Mouse (Mus musculus): ENCODE measurements around the gene Ptpn14. TPM values are rescaled to one million over a fixed set of nuclear protein-coding genes. Genes with fewer than 3 reads are reported as not detected.

The Ptpn14 gene
- total and polyA plus RNA-seq, 2 experiments from 2014 or later = 4.2 to 23.5 TPM

DNA sequence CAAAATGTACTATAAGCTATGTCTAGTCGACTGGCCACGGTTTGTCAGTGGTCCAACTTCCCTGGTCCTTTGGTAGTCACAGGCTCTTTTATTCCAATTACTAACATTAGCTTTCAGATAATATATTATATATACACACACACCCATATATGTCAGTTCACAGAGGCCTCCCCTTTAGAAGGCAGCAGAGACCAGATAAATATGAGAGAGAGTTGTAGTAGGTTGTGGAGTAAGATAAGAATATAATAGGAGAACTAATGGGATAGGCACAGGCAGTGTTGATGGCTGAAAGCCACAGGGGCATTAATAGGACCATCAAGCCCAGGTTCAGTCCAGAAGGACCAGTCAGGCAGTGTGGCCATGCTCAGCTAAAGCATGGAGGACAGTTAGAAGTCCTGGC is 80.4 kb downstream of the Ptpn14 start:
- DNase-seq (ENCODE audit: low spot score) = no peak
- Histone ChIP-seq H3K4me2 (ENCODE audit: low read depth, low read length) (no peak overlapping the region), H3K36me3 (replicated peaks; ENCODE audit: control insufficient read depth, insufficient read depth, low read length) (no peaks in the 10 kb centered on the region), H3K9ac (replicated peaks; ENCODE audit: low read depth, low read length) (no peak overlapping the region), H3K27ac (ENCODE audit: low read depth) (no peak overlapping the region), H3K27me3 (ENCODE audit: control insufficient read depth, insufficient read depth, low read length) (no peaks in the 10 kb centered on the region), H3K4me3 (ENCODE audit: low read depth, low read length) (no peak overlapping the region), H3K9me3 (replicated peaks; ENCODE audit: control insufficient read depth, low read length) (no peaks in the 10 kb centered on the region), H3K4me1 (ENCODE audit: control insufficient read depth, insufficient read depth) (peaks cover 14% of the 10 kb centered on the region)
- ATAC-seq (ENCODE audit: insufficient read depth, low read depth) = no peak
- TF ChIP-seq EP300 (IDR thresholded peaks at IDR 0.05; ENCODE audit: low read depth) = no peak
- no peak for TF ChIP-seq CTCF (IDR thresholded peaks at IDR 0.05; ENCODE audit: low read depth)
- 69% methylated on average over 2 of the region's 2 CpGs for WGBS

DNA sequence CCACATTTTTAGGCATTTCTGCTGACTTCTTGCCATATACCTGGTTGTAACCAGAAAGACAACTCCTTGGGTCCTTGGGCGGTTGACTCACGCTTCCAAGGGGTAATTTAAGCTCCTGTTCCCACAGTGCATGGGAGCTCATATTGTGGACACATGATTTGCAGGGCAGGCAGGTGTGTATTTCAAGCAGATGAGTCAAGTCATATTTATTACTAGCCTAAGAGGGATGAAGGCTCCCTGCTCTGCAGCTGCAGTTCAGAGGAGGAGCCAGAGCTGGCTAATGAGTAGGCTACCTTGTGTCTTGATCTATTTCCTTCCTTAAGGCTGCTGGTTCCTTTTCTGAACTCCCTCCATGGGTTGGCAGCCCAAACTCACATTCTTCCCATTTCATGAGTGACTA is 83.7 kb downstream of the Ptpn14 start:
- ATAC-seq (ENCODE audit: insufficient read depth, low read depth) = no peak
- DNase-seq (ENCODE audit: low spot score) = no peak
- no peak for TF ChIP-seq CTCF (IDR thresholded peaks at IDR 0.05; ENCODE audit: low read depth)
- no peak for TF ChIP-seq EP300 (IDR thresholded peaks at IDR 0.05; ENCODE audit: low read depth)
- no peak overlapping the region for H3K4me3 ChIP-seq (ENCODE audit: low read depth, low read length)
- no peaks in the 10 kb centered on the region for H3K9me3 ChIP-seq (replicated peaks; ENCODE audit: control insufficient read depth, low read length)
- WGBS = 91% methylated on average over 2 of the region's 2 CpGs
- H3K36me3 ChIP-seq (replicated peaks; ENCODE audit: control insufficient read depth, insufficient read depth, low read length) = no peaks in the 10 kb centered on the region
- peaks cover 20% of the 10 kb centered on the region for H3K4me1 ChIP-seq (ENCODE audit: control insufficient read depth, insufficient read depth)
- H3K4me2 ChIP-seq (ENCODE audit: low read depth, low read length) = no peak overlapping the region
- H3K27me3 ChIP-seq (ENCODE audit: control insufficient read depth, insufficient read depth, low read length) = no peaks in the 10 kb centered on the region
- no peak overlapping the region for H3K27ac ChIP-seq (ENCODE audit: low read depth)
- H3K9ac ChIP-seq (replicated peaks; ENCODE audit: low read depth, low read length) = no peak overlapping the region

DNA sequence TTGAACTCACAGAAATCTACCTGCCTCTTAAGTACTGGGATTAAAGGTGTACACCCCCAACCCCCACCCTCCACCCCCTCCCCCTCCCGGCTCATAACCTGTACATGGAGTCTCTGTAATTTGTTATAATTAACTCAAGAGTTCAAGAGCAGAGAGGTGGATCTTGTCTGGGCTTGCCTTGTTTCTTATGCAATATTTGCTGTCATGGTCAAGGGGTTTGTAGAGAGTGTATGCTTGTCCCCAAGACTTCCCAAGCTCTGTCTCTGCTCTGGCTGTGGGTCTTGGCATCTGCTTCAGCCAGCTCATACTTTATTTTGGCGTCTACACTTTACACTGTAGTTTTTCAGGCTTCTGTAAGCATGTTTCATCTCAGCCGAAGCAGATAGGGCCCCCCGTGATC is 86.3 kb downstream of the Ptpn14 start:
- no peaks in the 10 kb centered on the region for H3K36me3 ChIP-seq (replicated peaks; ENCODE audit: control insufficient read depth, insufficient read depth, low read length)
- DNase-seq (ENCODE audit: low spot score) (no peak), ATAC-seq (ENCODE audit: insufficient read depth, low read depth) (no peak)
- no peak overlapping the region for H3K4me2 ChIP-seq (ENCODE audit: low read depth, low read length)
- TF ChIP-seq CTCF (IDR thresholded peaks at IDR 0.05; ENCODE audit: low read depth) (no peak), EP300 (IDR thresholded peaks at IDR 0.05; ENCODE audit: low read depth) (no peak)
- peaks cover 28% of the 10 kb centered on the region for H3K4me1 ChIP-seq (ENCODE audit: control insufficient read depth, insufficient read depth)
- no peaks in the 10 kb centered on the region for H3K9me3 ChIP-seq (replicated peaks; ENCODE audit: control insufficient read depth, low read length)
- no peak overlapping the region for H3K9ac ChIP-seq (replicated peaks; ENCODE audit: low read depth, low read length)
- no peaks in the 10 kb centered on the region for H3K27me3 ChIP-seq (ENCODE audit: control insufficient read depth, insufficient read depth, low read length)
- H3K4me3 ChIP-seq (ENCODE audit: low read depth, low read length) = no peak overlapping the region
- WGBS = 80% methylated on average over 4 of the region's 4 CpGs
- H3K27ac ChIP-seq (ENCODE audit: low read depth) = no peak overlapping the region

DNA sequence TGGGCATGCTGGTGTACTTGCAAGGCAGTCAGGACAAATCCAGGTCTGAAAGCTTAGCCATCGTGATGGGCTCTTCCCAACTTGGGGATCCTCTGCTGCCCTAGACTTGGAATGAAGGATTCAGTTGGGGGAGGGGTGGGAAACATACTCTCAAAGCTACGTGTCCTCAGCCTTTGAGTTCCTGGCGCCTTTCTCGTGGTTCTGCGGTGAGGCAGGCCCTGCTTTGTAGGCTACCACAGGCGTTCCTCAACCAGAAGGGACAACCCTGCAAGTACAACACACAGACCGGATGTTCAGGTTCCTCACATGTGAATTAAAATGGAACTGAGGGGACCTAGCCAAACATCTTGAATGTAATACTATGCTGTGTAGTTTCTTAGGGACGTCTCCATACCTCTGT is 89.0 kb downstream of the Ptpn14 start:
- DNase-seq (ENCODE audit: low spot score) (no peak), ATAC-seq (ENCODE audit: insufficient read depth, low read depth) (no peak)
- no peak for TF ChIP-seq EP300 (IDR thresholded peaks at IDR 0.05; ENCODE audit: low read depth)
- no peak for TF ChIP-seq CTCF (IDR thresholded peaks at IDR 0.05; ENCODE audit: low read depth)
- H3K4me2 ChIP-seq (ENCODE audit: low read depth, low read length) = no peak overlapping the region
- H3K27me3 ChIP-seq (ENCODE audit: control insufficient read depth, insufficient read depth, low read length) = no peaks in the 10 kb centered on the region
- WGBS = 68% methylated on average over 8 of the region's 8 CpGs
- no peaks in the 10 kb centered on the region for H3K9me3 ChIP-seq (replicated peaks; ENCODE audit: control insufficient read depth, low read length)
- no peaks in the 10 kb centered on the region for H3K36me3 ChIP-seq (replicated peaks; ENCODE audit: control insufficient read depth, insufficient read depth, low read length)
- no peak overlapping the region for H3K9ac ChIP-seq (replicated peaks; ENCODE audit: low read depth, low read length)
- peaks cover 35% of the 10 kb centered on the region for H3K4me1 ChIP-seq (ENCODE audit: control insufficient read depth, insufficient read depth)
- H3K4me3 ChIP-seq (ENCODE audit: low read depth, low read length) = no peak overlapping the region
- H3K27ac ChIP-seq (ENCODE audit: low read depth) = peak overlapping the region; percentile 75

DNA sequence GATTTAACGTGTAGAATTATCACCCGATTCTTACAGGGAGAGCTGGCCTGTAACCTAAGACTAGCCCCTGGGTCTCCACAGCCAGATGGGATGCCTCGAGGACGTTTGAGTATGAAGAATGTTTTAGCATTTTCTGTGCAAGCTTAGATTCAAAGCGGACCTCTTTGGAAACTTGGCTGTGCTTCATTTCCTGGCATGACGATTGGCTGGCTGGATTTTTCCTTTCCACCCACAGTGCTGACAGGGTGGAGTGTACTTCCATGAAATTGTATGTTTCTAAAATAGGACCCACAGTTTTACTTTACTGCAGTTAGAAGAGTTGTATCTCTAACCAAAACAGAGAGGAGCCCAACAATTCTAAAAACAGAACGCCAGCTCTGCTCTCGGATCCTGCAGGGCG is 89.7 kb downstream of the Ptpn14 start:
- peak; percentile 71 for ATAC-seq (ENCODE audit: insufficient read depth, low read depth)
- H3K4me1 ChIP-seq (ENCODE audit: control insufficient read depth, insufficient read depth) = peaks cover 35% of the 10 kb centered on the region
- WGBS = 38% methylated on average over 9 of the region's 9 CpGs

DNA sequence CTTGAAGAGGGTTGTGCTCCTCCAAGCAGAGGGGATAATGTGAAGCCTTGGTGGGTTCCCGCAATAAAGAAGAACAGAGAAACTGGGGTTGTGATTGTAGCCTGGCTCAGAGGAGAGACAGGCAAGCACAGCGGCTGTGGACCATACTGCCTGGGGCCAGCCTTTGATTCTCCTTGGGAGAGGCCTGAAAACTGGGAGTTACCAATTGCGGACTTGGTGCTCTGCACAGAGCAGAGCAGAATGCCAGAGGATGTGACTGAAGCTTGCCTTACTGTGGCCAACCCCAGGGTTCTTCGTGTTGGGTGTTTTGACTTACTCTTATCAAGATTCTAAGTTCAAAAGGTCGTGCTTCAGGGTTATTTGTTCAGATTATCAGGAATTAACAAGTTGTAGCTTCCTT is 92.0 kb downstream of the Ptpn14 start:
- H3K4me1 ChIP-seq (ENCODE audit: control insufficient read depth, insufficient read depth) = peaks cover 40% of the 10 kb centered on the region
- DNase-seq (ENCODE audit: low spot score) = no peak

More for the DNA sequence above, 89.7 kb downstream of the Ptpn14 start:
- Histone ChIP-seq H3K9me3 (replicated peaks; ENCODE audit: control insufficient read depth, low read length) (no peaks in the 10 kb centered on the region), H3K27ac (ENCODE audit: low read depth) (peak overlapping the region; percentile 75), H3K36me3 (replicated peaks; ENCODE audit: control insufficient read depth, insufficient read depth, low read length) (no peaks in the 10 kb centered on the region), H3K4me3 (ENCODE audit: low read depth, low read length) (no peak overlapping the region), H3K4me2 (ENCODE audit: low read depth, low read length) (peak overlapping the region; percentile 22; the same call in 1 of the 2 replicates), H3K27me3 (ENCODE audit: control insufficient read depth, insufficient read depth, low read length) (no peaks in the 10 kb centered on the region), H3K9ac (replicated peaks; ENCODE audit: low read depth, low read length) (no peak overlapping the region)
- TF ChIP-seq CTCF (IDR thresholded peaks at IDR 0.05; ENCODE audit: low read depth) (no peak), EP300 (IDR thresholded peaks at IDR 0.05; ENCODE audit: low read depth) (no peak)
- DNase-seq (ENCODE audit: low spot score) = peak; percentile 71

More for the DNA sequence above, 92.0 kb downstream of the Ptpn14 start:
- no peaks in the 10 kb centered on the region for H3K9me3 ChIP-seq (replicated peaks; ENCODE audit: control insufficient read depth, low read length)
- no peak overlapping the region for H3K4me3 ChIP-seq (ENCODE audit: low read depth, low read length)
- no peaks in the 10 kb centered on the region for H3K27me3 ChIP-seq (ENCODE audit: control insufficient read depth, insufficient read depth, low read length)
- no peak for TF ChIP-seq EP300 (IDR thresholded peaks at IDR 0.05; ENCODE audit: low read depth)
- no peak; the same call in 1 of the 2 replicates for ATAC-seq (ENCODE audit: insufficient read depth, low read depth)
- H3K27ac ChIP-seq (ENCODE audit: low read depth) = no peak overlapping the region
- 50% methylated on average over 5 of the region's 5 CpGs for WGBS
- 0 out of 2 replicates have a peak, but pooled peaks cover 4% of the 10 kb centered on the region for H3K36me3 ChIP-seq (replicated peaks; ENCODE audit: control insufficient read depth, insufficient read depth, low read length)
- H3K4me2 ChIP-seq (ENCODE audit: low read depth, low read length) = no peak overlapping the region
- H3K9ac ChIP-seq (replicated peaks; ENCODE audit: low read depth, low read length) = no peak overlapping the region
